Mouse (Mus musculus) heart, embryonic 16.5 days (tissue): ENCODE data around the gene Scaf1. TPM values are rescaled to one million over a fixed set of nuclear protein-coding genes. Genes with fewer than 3 reads are reported as not detected.

Source experiments
- ATAC-seq: fragments of 200-750 bp; cut with Nextera tagmentation; replicated peaks from 2 replicates; pipeline ENCODE4 v1.8.0; 2017; ENCODE audit warnings: moderate number of reproducible peaks; ENCODE audit not compliant: insufficient read depth, low FRiP score; ENCODE audit errors: extremely low read depth
- H3K27ac ChIP-seq: fragments of 300-500 bp; sonication (generic); 2 replicates; pipeline ENCODE4 v1.5.1; 2014; ENCODE audit warnings: mild to moderate bottlenecking, low read length, control low read depth, moderate library complexity
- H3K27me3 ChIP-seq: fragments of 300-500 bp; sonication (generic); 2 replicates; pipeline ENCODE4 v1.6.1; 2014; ENCODE audit warnings: low read length, mixed read lengths; ENCODE audit not compliant: control insufficient read depth, insufficient read depth
- H3K36me3 ChIP-seq: fragments of 300-500 bp; sonication (generic); 2 replicates; pipeline ENCODE4 v1.6.1; 2014; ENCODE audit not compliant: control insufficient read depth, insufficient read depth
- H3K4me1 ChIP-seq: fragments of 300-500 bp; sonication (generic); 2 replicates; pipeline ENCODE4 v1.6.1; 2014; ENCODE audit warnings: low read length, mixed read lengths; ENCODE audit not compliant: control insufficient read depth, insufficient read depth
- H3K4me2 ChIP-seq: fragments of 300-500 bp; sonication (generic); 2 replicates; pipeline ENCODE4 v1.6.1; 2014; ENCODE audit warnings: low read depth, mild to moderate bottlenecking, control low read depth, low read length
- H3K4me3 ChIP-seq: fragments of 300-500 bp; sonication (generic); 2 replicates; pipeline ENCODE4 v1.5.1; 2014; ENCODE audit warnings: mild to moderate bottlenecking, control low read depth, low read length
- H3K9ac ChIP-seq: fragments of 300-500 bp; sonication (generic); 2 replicates; pipeline ENCODE4 v1.6.1; 2014; ENCODE audit warnings: low read length, control low read depth
- H3K9me3 ChIP-seq: fragments of 300-500 bp; sonication (generic); replicated peaks from 2 replicates; pipeline ENCODE4 v1.6.1; 2016; ENCODE audit warnings: low read length; ENCODE audit not compliant: control insufficient read depth
- WGBS: fragments of 180-500 bp; shearing (Covaris S2); extraction: QIAGEN DNeasy Blood & Tissue Kit; methylation state at CpG from one replicate; pipeline ENCODE4 v1.1.7; 2014; 5-methylcytosine and 5-hydroxymethylcytosine counted together
- polyA plus RNA-seq: library from polyadenylated mRNA; unstranded; fragments of >200 nt; fragmentation: Nextera tagmentation; extraction: Ambion mirVana; gene quantifications from 2 replicates; pipeline ENCODE4 v1.2.1, GENCODE M21; 2015

Scaf1 gene
- polyA plus RNA-seq, 1 experiment from 2014 or later, result 22.7 TPM

DNA sequence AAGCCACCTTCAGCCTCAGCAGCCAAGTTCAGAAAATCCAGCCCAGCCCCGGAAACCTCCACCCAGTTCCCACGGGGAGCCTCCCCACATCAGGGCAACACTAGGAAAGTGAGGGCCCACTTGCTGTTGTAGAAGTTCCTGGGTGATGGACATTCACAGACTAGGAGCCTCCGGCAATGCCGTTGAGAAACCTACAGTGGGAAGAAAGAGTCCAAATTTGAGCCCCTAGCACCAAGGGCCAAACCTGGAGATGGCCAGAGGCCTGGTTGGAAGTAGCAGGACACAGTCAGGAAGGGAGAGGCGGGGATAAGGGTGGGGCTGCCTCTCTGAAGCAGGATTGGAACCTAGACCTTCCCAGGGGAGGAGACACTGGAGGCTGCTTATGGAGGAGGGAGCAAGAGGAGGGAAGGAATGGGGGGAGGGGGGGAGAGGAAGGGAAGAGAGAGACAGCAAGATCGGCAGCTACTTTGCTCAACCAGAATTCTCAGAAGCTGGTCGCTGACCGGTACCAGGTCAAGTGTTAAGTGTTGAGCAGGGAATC is 2.9 kb upstream of the Scaf1 start:
- ATAC-seq, result no peak
- Histone ChIP-seq H3K36me3 (peaks cover 4% of the 10 kb centered on the region), H3K9ac (peak overlapping the region; percentile 84), H3K4me3 (peak overlapping the region; percentile 72), H3K27ac (peak overlapping the region; percentile 99), H3K27me3 (no peaks in the 10 kb centered on the region), H3K9me3 (no peaks in the 10 kb centered on the region), H3K4me2 (peak overlapping the region; percentile 71), H3K4me1 (peaks cover 19% of the 10 kb centered on the region)
- 28% methylated on average over 8 of the region's 8 CpGs for WGBS

DNA sequence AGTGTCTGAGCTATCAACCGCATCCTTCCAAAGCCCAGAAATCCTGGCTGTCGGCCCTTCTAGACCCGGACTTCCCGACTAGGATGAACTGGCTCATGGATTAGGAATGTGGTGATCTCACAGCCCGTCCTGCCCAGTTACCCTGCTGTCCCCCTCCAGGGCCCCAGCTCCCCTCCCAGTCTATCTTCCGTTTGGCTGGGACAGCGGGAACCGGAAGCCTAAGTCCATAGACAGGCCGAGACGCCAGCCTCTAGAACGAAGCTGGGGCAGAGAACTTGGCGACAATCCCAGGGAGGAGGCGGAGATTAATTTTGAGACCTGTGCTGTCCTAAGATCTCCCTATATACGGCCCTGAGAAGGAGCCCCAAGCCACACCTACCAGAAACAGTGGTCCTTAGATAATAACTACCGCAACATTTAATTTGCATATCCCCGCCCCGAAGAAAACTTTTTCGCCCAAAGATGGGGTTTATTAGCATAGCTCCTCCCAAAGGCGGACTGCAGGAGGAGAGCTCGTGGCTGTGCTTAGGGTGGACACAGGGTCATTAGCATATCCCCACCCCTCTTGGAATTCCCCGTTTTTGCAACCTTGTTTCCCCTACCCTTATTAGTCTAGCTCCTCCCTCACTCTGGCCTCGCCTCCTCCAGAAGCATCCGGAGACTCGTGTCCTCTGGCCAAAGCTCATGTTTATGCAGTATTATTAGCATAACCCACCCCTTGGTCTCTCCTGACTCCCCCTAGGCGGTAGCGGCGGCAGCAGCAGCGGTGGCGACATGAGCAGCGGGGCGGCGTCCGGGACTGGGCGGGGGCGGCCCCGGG is 1.3 kb upstream of the Scaf1 start, which contains the start of gene Rras:
Gene Rras (plus strand): TSS at position 720 of the 820 bp plus-strand sequence.
- Histone ChIP-seq H3K4me2 (peak within 1 kb of the TSS; percentile 75), H3K4me1 (peaks cover 19% of the 10 kb centered on the region), H3K27me3 (no peaks in the 10 kb centered on the region), H3K36me3 (peaks cover 8% of the 10 kb centered on the region), H3K4me3 (peak within 1 kb of the TSS; percentile 72), H3K9me3 (no peaks in the 10 kb centered on the region), H3K27ac (peak within 1 kb of the TSS; percentile 99), H3K9ac (peak within 1 kb of the TSS; percentile 84)
- WGBS, result under 1% methylated on average over 36 of the region's 36 CpGs
- peak; percentile 88 for ATAC-seq

DNA sequence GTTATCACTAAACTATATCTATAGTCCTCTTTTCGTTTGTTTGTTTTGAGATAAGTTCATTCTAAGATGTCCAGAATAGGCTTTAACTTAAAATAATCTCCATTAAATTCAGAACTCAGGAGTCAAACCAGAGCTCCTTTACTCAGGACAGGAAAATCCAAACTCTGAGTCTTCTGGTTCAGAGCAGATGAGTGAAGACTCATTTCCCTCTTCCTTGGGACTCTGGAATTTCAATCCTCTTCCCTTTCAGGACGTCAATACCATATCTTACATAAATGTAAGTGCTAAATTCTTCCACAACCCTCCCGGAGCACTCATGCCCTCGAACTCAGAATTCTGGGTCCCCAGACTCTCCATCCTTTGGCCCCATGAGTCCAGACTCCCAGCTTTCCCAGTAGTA is 598 bp upstream of the Scaf1 start:
- Histone ChIP-seq H3K27me3 (no peaks in the 10 kb centered on the region), H3K27ac (peak overlapping the region; percentile 99), H3K4me3 (peak overlapping the region; percentile 72), H3K9me3 (no peaks in the 10 kb centered on the region), H3K4me1 (peaks cover 19% of the 10 kb centered on the region), H3K4me2 (peak overlapping the region; percentile 75), H3K9ac (peak overlapping the region; percentile 75), H3K36me3 (peaks cover 15% of the 10 kb centered on the region)
- ATAC-seq, result no peak
- WGBS, result under 1% methylated on average over 4 of the region's 4 CpGs

DNA sequence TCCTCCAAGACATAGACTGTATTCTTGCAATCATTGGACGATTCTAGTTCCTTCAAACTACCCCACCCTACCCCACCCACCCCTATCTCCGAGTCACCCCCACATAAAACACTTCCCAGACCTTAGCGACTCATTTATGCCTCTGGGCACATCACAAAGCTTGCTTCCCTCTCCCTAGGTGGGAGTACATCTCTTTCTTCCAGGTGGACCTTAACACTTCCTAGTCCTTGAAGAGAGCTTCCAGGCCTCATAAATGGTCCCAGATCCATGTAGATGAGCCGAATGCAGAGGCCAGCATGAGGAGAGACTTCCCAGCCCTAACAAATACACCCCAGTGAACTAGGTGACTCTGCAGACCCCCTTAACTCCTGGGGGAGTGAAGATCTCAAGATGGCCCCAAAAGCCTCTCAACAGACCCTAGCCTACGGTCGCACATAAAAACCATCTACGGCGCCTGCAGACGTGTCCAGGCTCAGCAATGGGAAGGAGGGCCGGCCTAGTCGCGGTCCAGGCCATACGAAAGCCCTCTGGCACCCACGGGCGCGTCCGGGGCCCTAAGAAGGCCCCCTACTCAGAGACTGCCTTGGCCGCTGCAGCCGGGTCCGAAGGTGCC is 713 bp downstream of the Scaf1 start:
- Histone ChIP-seq H3K27ac (peak overlapping the region; percentile 87), H3K4me1 (peaks cover 19% of the 10 kb centered on the region), H3K36me3 (peaks cover 22% of the 10 kb centered on the region), H3K4me2 (peak overlapping the region; percentile 77), H3K9me3 (no peaks in the 10 kb centered on the region), H3K27me3 (no peaks in the 10 kb centered on the region), H3K4me3 (peak overlapping the region; percentile 89), H3K9ac (peak overlapping the region; percentile 97)
- under 1% methylated on average over 20 of the region's 20 CpGs for WGBS
- ATAC-seq, result no peak

DNA sequence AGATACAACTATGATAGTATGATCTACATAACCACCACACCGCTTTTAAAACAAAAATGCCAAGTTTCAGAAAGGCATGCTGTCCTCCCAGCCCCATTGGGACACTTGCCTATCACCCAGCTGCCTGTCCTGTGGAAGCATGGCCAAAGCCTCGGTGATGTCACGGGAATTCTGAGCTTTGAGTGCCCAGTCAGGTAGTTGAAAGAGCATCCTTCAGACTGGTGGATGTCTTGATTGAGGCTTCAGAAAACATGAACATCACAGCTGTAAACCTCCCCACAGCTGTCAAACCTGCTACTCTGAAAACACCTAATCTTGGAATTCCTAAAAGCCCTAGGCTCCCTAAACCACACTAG is 2.1 kb downstream of the Scaf1 start:
- no peaks in the 10 kb centered on the region for H3K9me3 ChIP-seq
- no peak overlapping the region for H3K4me3 ChIP-seq
- H3K4me1 ChIP-seq, result peaks cover 16% of the 10 kb centered on the region
- H3K36me3 ChIP-seq, result peaks cover 31% of the 10 kb centered on the region
- H3K27me3 ChIP-seq, result no peaks in the 10 kb centered on the region
- no peak overlapping the region for H3K4me2 ChIP-seq
- no peak overlapping the region for H3K27ac ChIP-seq
- WGBS, result 85% methylated on average over 3 of the region's 3 CpGs
- H3K9ac ChIP-seq, result no peak overlapping the region
- no peak for ATAC-seq

DNA sequence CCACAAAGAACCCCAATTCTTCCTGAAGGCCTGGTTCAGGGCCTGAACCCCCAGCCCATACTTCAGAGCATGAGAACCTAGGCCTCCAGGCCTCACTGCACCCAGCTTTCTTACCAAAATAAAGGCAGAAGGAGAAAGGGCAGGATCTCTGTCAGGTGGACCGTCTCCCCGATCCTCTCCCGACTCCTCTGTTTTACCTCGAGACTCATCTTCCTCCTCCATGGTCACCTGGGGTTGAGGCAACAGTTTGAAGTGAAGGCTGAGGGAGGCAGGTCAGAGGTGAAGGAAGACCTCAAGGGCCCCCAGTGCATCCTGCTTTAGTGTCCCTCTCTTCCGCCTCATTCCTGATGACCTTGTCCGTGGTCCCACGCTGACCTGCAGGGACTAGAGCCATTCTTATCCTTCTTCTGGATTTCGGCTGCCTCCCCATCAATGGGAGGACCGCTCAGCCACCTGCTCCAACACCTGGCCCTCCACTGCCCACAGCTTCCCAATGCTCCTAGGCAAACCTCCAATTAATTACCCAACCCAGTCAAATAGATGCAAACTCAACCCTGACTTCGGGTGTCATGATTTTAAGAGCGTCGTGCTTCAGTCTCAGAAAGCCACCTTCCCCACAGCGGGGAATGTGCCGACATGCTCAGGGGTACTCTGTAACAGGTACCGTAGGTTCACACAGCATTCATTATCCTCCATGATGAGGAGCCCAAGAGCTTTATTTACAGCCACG is 2.6 kb downstream of the Scaf1 start:
- WGBS, result 93% methylated on average over 16 of the region's 16 CpGs
- Histone ChIP-seq H3K27ac (no peak overlapping the region), H3K36me3 (peaks cover 35% of the 10 kb centered on the region), H3K27me3 (no peaks in the 10 kb centered on the region), H3K4me3 (no peak overlapping the region), H3K4me2 (no peak overlapping the region), H3K9ac (no peak overlapping the region), H3K4me1 (peaks cover 10% of the 10 kb centered on the region), H3K9me3 (no peaks in the 10 kb centered on the region)
- ATAC-seq, result no peak

DNA sequence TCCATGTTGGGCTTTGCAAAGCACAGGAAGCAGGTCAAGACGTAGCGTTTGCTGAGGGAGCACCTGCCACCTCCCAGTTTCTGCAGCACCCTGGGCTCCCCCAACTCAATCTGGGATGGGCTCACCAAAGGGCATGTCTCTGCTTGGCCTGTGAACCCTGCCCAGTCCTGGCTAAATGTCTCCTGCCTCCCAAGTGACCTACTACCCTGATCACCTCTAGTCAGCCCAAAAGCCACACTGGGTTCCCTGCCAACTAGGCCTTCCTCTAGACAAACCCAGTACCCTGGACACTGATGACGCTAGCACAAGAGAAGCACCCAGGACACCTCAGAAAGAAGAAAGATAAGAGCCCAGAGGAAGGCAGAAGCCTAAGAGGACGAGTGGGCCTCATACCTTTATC is 3.3 kb downstream of the Scaf1 start:
- no peak for ATAC-seq
- Histone ChIP-seq H3K9ac (no peak overlapping the region), H3K27ac (no peak overlapping the region), H3K36me3 (peaks cover 42% of the 10 kb centered on the region), H3K27me3 (no peaks in the 10 kb centered on the region), H3K4me3 (no peak overlapping the region), H3K4me1 (peaks cover 8% of the 10 kb centered on the region), H3K4me2 (no peak overlapping the region), H3K9me3 (no peaks in the 10 kb centered on the region)
- WGBS, result 75% methylated on average over 4 of the region's 4 CpGs

DNA sequence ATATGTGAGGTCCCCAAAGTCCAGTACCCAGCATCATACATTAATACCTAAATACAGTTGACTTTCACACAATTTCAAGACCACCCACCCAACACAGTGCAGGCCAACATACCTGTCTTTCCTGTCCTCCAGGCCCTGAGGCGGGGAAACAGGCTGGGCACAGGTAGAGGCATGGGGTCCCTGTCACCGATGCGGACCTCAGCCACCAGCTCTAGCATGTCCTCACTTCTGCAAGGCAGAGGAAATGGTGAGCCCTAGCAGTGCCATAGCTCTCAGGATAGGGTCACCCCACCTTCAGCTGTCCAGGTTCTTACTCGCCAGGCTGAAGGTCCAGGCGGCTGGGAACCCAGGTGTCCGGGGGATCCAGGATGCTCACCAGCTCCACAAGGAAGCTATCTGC is 4.2 kb downstream of the Scaf1 start:
- H3K27ac ChIP-seq, result no peak overlapping the region
- H3K4me3 ChIP-seq, result no peak overlapping the region
- no peak for ATAC-seq
- H3K9me3 ChIP-seq, result no peaks in the 10 kb centered on the region
- H3K4me1 ChIP-seq, result peaks cover 8% of the 10 kb centered on the region
- H3K9ac ChIP-seq, result no peak overlapping the region
- WGBS, result 96% methylated on average over 6 of the region's 6 CpGs
- H3K4me2 ChIP-seq, result no peak overlapping the region
- H3K36me3 ChIP-seq, result peaks cover 50% of the 10 kb centered on the region
- no peaks in the 10 kb centered on the region for H3K27me3 ChIP-seq
